Mouse (Mus musculus): ENCODE data around the gene Cenpi.
A peak's percentile ranks its signal among the peaks of the same experiment; 100 is the strongest.
"Not testable (repeated sequence)": the region's sequence is repeated elsewhere in the genome, so short reads cannot be mapped to it uniquely, and the experiment has no call there.

Cenpi gene

DNA sequence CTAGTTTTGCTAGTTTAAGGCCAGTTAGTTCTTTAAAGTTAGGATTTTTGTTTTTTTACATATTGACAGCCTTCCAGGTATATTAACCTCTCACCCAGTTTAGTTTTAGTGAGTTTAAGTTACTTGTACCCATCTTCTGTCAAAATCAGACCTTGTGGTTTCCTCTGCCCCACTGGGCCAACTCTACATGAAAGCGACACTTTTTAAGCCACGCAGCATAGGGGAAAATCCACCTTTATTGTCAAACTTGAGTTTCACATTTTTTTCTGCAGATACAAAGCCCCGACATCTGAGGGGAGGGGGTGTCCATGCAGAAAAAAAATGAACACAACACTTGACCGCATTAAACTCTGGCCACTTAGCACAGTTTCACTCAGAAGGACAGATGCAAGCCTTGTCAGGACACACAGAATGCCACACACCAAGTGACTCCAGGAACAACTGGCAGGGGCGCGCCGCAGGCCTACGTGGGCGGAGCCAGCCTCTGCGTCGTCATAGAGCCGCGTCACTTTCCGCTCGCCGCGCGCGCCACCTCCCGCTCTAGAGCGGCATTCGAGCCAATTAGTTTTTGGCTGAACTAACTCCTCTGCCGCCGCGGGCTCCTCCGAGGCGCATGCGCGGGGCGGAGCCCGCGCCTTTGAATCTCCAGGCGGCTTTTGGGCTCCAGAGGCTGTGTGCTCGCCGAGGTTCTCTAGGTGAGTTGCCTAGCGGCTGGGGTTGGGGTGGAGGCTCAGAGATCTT lies at the start of gene Cenpi:
Gene Cenpi (plus strand): TSS at position 551 of the 741 bp plus-strand sequence.
- peak; percentile 51 for DNase-seq (ENCODE audit: low spot score)

DNA sequence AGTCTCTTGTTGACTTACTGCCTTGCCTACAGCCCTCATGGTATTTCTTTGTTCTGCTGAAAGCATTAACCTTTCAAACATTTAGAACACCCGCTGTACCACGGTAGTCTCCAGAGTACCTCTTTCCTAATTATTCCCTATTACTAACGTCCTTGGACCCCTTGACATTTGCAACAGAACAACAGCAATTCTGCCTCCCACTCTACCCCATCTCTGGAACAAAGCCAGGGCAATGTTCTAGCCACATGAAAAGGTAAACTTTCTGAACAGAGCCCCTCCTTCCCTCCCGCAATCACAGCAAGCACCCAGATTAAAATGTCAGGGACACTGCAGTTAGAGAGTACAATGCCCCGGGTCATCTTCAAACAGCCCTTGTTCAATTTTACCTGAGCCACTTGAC lies 46.7 kb upstream of the Cenpi start:
- DNase-seq (ENCODE audit: low spot score) = no peak

DNA sequence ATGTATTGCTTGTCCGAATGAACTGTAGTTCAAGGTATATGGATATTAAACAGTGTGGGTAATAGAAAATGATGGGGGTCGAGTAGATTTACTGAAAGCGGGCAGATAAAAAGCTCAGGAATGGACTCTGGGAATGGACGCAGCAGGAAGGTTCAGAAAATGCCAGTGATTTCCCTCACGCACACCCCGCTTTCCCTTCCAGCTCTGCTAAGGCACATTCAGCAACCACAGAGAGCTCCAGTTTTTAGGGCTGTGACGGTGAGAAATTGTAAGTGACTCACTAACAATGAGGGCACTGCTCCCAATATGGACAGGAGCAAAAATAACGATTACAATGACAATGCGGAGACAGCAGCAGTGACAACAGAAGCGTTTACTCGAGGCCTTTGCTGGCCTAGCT lies 45.8 kb upstream of the Cenpi start:
- DNase-seq (ENCODE audit: low spot score) = no peak

DNA sequence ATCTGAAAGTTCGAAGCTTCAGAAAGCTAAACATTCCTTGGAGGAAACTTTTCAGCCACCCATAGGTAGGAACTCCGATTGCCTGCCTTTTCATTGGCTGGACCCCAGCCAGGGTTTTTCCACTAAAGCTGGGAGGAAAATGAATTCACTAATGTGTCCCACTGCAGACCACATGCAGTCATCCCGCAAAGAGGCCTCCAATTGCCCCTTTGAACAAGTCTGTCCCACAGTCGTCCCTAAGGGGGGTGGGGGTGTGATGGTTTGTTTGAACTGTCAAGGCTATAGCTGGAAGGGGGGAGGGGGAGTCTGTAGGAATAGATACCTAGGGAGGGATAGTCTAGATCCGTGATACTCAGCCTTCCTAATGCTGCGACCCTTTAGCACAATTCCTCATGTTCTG lies 32.2 kb upstream of the Cenpi start:
- DNase-seq (ENCODE audit: low spot score) = no peak

DNA sequence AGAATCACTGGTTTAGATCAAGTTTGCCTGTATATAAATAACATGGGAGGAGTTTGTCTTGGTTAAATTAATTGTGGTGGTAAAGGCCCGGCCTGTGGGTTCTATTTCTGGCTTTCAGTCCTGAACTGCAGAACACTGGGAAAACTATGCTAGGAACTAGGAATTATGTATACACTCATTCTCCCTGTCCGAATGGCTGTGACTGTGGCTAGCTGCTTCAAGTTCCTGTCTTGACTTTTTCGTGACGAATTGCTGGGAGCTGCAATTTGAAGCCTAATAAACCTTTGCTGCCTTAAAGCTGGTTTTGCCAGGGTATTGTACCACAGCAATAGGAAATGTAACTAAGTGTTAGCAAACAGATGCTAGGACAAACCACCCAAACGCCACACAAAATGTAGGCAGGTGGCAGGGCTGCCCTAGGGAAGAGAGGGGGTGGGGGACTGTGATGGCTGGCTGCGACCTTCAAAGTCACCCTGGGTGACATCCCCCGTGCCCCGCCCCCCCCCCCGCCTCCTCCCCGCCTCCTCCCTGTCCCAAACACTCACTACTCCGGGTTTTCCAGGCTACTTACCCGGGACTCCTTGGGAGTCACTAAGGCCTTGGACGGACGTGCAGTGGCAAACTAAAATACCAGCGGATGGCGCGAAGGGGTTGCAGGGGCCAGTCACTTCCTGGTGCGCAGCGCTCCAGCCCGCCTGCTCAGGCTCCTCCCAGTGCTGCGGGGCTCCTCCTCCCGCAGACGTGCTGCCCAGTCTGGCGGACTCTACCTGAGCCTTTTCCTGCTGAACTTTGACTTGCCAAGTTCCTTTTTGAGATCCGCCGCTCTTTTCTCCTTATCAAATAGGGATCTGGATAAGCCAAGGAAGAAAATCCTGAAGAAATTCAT lies 31.4 kb upstream of the Cenpi start, which contains the start of gene Trmt2b:
Gene Trmt2b (minus strand): TSS at position 710 of the 886 bp plus-strand sequence.
- DNase-seq (ENCODE audit: low spot score) = peak; percentile 13

DNA sequence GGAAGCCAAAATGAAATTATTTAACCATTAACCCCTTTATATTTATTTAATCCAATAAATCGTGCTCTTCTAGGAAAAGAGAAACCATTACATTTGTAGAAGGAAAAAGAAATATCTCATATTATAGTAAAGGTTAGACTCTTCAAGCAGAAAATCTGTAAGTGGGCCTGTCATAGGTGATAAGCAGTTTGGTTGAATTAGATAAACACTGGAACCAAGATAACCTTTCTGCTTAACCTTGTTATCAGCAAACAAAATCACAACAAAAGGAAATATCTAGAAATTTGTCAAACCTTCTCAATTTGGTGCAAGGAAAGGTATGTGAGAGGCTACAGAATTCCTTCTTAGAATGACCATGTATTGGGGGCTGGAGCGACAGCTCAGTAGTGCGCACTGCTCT lies 27.4 kb upstream of the Cenpi start:
- DNase-seq (ENCODE audit: low spot score) = no peak

DNA sequence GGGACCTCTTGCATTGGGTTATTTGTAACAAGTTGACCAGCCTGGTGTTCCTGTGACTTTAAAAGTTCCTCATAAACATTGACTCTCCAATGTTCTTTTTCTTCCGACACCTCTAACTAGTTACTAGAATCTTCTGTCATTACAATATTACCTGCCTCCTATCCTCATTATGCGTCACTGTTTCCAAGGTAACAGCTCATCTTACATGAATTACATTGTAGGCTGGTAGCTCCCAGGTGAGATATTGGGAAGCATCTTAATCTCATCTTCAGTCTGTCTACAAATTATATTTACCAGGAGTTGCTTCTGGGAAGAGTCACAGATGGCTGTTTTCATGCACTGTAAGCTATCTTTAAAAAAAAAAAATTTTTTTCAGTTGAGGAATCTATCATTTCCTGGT lies 22.8 kb upstream of the Cenpi start:
- no peak for DNase-seq (ENCODE audit: low spot score)

DNA sequence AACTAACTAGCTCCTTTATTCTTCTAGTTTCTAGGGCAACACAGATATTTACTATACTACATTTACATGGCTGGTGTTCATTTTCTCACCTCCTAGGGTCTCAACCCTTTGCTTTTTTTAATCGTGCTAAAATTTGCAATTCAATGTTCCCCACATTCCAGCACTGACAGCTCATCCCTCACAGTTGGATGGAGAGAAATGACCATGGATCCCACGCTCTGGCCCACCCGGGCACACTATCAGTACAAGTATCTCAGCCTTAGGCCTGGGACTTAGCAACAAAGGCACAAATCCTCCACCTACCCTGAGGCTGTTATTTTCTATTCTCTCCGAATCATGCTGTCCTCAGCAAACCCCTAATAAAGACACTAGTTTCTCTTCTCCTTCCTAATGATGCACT lies 22.1 kb upstream of the Cenpi start:
- no peak for DNase-seq (ENCODE audit: low spot score)

DNA sequence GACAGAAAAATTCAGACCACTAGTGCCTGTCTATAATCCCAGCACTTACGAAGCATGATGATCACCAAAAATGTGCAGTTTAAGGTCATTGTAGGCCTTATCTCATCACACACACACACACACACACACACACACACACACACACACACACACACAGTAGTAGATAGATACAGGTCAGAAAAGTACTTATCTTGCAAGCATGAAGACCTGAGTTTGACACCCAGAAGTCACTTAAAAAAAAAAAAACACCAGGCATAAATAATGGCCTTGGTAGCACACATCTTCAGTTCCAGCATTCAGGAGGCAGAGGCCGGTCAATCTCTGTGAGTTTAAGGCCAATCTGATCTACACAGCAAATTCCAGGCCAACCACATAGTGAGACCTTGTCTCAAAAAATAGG lies 20.6 kb upstream of the Cenpi start:
- DNase-seq (ENCODE audit: low spot score) = no peak

DNA sequence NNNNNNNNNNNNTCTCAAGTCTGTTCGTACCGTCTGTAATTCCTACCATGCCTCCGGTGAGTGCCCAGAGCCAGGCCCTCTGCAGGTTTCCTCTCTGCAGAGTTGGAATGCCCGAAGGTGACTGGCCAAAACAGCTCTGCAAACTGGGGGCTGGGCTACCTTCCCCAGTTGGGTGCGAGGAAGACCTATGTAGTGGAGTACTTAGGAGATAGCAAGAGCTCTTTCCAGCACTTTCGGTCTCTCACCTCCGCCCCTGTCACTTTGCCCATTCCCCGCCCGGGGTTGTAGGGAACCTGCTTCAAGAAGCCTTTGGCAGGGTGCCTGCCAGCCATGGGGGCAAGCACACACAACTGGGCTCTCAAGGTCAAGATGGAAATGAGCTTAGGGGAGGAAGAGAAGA lies 11.6 kb upstream of the Cenpi start:
- no peak for DNase-seq (ENCODE audit: low spot score)

DNA sequence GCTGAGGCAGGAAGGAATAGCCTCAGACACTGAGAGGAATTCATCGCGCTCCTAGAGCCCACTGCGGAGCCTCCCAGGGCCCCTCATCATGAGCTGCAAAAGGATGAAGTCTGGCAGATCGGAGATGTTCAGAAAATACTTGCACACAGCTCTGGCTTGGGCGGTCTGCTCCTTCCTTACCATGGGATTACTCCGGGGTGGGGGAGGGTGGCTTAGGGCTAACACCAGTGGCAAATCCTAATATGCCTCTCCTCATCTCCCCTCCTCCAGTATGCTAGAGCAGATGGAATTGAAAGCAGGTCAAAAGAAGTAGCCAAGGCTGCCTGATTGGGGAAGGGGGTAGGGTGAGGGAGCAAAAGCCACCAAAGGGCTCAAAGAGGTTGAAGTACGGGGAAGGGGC lies 11.1 kb upstream of the Cenpi start:
- DNase-seq (ENCODE audit: low spot score) = no peak

DNA sequence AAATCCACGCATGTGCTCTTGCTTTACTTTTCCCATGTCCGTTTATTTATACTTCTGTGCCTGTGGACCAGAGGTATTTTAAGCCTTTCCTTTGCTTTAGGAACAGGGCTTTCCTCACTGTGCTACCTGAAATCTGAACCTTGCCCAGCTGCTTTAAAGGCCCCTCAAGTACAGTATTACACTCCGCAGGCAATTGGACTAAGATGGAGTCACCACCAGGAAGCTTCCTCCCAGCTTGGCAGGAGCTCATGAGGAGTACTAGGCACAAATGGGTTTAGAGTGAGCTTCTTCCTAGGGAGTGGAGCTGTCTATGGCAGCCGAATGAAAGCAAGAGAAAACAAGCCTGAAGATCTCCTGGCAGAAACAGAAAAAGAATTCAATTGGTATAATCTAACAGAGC lies 10.7 kb upstream of the Cenpi start:
- DNase-seq (ENCODE audit: low spot score) = no peak

DNA sequence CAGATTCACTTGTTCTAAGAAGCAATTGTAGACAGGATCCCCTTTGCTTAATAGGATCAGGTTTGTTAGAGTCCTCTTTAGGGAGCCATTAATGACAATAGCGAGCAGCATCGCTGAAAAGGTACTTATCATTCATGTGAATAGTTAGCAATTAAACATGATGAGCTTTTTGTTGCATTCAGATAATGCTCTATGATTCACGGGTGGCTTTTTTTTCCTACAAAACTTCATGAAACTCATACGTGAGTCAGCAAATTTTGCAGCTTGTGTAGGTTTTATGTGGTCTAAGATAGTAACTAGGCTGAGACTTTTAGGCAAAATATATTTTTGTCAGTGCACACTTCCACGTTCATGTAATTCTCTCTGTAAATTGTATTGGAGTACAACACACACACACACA lies 7.7 kb upstream of the Cenpi start:
- DNase-seq (ENCODE audit: low spot score) = no peak

DNA sequence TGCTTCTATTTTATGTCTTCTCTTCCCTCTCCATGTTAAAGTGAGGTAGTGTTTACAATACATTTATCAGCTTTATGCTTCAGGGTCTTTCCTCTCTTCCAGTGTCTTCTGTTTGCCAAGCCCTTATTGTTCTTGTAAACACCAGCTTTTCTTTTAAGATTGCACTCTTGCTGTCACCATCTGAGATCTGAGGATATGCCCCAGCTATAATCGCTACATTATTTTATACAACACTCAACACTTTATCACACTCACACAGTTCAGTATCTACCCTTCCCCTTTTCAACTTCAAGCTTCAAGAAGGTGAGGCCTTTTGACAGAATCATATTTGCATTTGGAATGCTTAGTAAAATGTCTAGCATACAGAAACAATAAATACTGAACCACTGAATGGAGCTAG lies 4.6 kb upstream of the Cenpi start:
- DNase-seq (ENCODE audit: low spot score) = no peak

DNA sequence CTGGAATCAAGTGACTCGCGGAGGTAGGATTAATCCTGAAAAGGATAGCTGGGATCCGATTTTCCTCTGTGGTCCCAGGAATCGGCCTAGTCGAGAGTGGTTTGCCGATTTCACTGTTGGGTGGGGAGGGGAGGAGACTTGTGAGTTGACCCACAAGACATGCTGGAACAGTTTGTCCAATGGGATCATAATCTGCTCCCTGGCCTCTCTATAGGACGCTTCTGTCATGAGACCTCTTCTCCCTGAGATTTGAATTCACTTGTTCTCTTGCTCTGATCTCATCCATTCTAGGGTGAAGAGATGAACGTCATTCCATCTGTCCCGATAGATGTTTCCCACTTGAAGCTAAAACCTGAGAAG lies 371 bp downstream of the Cenpi start:
- no peak for DNase-seq (ENCODE audit: low spot score)

DNA sequence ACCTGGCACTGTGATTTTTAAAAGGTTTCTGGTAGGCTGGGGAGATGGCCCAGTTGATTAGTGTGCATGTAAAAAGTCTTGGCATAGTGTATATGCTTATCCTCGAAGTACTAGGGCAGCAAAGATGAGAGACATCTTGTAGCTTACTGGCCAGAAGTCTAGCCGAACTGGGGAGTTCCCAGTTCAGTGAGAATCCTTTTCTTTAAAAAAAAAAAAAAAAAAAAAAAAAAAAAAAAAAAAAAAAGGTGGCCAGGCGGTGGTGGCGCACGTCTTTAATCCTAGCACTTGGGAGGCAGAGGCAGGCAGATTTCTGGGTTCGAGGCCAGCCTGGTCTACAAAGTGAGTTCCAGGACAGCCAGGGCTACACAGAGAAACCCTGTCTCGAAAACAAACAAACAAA lies 3.3 kb downstream of the Cenpi start:
- not testable (repeated sequence) for DNase-seq (ENCODE audit: low spot score)

DNA sequence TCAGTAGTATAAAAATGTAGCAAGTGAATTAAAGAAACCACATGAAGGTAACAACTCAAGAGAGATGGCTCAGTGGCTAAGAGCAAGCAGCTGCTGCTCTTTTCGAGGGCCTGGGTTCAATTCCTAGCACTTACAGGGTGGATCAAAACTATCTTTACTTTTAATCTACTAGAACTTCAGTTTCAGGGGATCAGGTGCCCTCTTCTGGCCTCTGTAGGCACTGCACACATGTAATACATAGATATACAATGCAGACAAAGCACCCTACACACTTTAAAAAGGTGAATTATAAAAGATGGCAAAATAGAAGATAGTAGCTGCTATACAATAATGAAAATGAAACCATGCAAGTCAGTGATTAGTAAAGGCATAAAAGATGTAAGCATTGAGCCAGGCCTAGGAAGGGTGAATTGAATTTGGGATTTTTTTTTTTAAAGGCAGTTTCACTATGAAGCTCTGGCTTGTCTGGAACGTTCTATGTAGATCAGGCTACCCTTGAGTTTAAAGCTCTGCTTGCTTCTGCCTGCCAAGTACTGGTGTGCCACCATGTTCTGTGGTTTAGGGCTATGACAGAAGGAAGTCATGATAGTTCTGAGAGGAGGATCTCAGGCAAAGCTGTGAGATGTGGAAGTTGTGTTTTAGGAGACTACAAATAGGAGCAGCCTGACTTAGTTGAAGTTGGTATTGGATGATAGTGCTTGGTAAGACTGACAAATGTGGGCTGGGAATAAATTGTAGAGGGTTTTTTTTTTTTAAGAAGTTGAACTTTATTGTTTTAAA lies 11.5 kb downstream of the Cenpi start:
- no peak for DNase-seq (ENCODE audit: low spot score)

DNA sequence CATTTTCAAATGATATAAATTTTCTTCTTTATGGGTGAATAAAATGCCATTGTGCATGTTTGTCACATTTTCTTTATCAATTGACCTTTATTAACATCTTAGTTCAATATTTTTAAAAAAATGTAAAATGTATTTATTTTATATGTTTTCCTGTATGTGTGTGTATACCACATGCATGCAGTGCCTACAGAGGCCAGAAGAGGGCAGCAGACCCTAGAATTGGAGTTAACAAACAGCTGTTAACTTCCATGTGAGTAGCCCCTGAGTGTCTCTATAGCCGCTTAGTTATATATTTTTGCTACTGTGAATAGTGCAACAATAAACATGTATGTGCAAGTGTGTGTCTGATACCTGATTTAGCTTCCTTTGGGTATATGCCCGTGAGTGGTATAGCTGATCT lies 25.4 kb downstream of the Cenpi start:
- DNase-seq (ENCODE audit: low spot score) = no peak

DNA sequence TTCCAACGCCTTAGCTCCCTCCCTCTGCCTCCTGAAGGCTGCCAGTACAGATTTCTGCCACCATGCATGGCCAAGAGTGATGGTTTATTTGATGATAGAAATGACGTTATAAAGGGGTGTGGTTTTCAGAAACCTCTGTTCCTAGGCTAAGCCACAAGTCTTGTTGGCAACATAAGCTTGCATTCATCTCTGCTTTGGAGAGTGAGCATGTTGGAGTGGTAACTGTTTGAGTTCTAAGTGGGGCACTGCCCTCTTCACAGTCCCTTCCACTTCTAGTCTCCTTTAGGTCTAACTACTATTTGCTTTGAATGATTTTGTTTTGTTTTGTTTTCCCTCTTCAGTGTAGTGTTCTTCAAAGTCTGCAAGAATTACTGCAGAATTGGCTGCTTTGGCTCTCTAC lies 34.9 kb downstream of the Cenpi start:
- DNase-seq (ENCODE audit: low spot score) = no peak

DNA sequence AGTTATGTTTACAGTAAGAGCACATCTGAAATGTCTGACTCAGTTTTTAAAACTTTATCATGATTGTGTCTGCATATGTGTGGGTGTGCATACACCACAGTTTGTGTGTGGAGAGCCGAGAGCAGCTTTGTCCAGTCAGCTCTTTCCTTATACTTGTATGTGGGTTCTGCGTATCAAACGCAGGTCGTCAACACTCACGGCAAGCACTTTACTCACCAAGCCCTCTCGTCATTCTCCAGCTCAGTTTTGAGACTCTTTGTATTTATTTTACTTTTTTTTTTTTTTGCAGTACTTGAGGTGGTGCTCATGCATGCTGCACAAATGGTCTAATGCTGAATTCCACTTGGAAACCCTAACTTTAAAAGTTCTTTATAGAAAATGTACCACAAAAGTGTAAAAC lies 42.3 kb downstream of the Cenpi start:
- DNase-seq (ENCODE audit: low spot score) = no peak

DNA sequence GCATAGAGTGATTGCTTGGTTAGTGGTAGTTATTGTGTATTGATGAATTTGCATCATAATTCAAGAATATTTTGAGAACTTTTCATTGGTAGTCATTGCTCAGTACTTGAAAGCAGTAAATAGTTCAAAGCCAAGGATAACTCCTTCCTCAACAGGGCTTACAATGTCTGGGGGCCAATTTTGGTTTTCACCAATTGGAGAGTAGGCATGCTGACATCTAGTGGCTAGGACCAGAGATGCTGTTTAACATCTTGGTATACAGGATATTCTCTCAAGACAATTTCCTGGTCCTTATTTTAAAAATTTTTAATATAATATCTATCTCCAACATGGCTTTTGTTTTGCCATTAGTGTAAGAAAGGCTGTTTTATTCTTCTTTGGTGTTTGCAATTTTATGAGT lies 46.0 kb downstream of the Cenpi start:
- DNase-seq (ENCODE audit: low spot score) = no peak

DNA sequence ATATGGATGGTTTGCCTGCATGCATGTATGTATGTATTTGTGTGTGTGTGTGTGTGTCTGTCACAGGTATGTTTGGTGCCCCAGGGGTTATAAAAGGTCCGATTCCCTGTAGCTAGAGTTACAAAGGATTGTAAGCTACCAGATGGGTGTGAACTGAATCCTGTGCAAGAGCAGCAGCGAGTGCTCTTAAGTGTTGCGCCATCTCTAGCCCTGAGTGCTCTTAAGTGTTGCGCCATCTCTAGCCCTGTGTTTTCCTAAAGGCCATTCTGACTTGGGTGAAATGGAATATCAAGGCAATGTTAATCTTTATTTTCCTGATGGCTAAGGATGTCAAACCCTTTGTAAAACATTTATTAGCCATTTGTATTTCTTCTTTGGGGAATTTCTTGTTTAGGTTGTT lies 51.5 kb downstream of the Cenpi start:
- DNase-seq (ENCODE audit: low spot score) = no peak

DNA sequence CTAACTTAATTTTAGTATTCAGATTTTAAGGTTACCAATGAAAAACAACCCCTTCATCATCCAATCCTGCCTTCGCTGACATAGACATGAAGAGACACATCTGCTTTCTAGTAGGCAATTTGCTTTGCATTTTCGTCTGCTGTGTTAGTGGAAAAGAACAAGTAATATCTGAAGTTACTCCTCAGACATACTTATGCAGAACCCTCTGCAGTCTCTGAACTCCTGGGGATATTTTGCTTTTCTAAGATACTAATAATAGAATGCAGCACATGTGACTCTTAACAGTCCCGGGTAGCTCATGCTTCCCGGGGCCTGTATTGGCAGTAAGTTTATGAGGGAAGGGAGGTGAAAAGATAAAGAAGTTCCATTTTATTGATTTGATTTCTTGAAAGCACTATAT lies 54.3 kb downstream of the Cenpi start:
- no peak for DNase-seq (ENCODE audit: low spot score)

All from ovary, postnatal 10 days (tissue).